Mouse (Mus musculus) myocyte (in vitro differentiated cells): ENCODE results near the gene Tnnt2. TPM values are rescaled to one million over a fixed set of nuclear protein-coding genes. Genes with fewer than 3 reads are reported as not detected.

ENCODE experiments used
- H3K27me3 ChIP-seq: one replicate; pipeline ENCODE4 v1.6.1; 2011; ENCODE audit not compliant: control insufficient read depth, insufficient read depth, insufficient read length
- H3K36me3 ChIP-seq: one replicate; pipeline ENCODE4 v1.6.1; 2011; ENCODE audit not compliant: control insufficient read depth, insufficient read depth
- H3K4me2 ChIP-seq: one replicate; pipeline ENCODE4 v1.6.1; 2011; ENCODE audit warnings: low read depth, control low read depth
- H3K4me3 ChIP-seq: one replicate; pipeline ENCODE4 v1.5.1; 2011; ENCODE audit warnings: mild to moderate bottlenecking, control low read depth, moderate library complexity
- H3K79me2 ChIP-seq: one replicate; pipeline ENCODE4 v1.6.1; 2011; ENCODE audit not compliant: control insufficient read depth, insufficient read depth
- H3ac ChIP-seq: one replicate; pipeline ENCODE4 v1.6.1; 2011; ENCODE audit not compliant: control insufficient read depth, insufficient read length
- CEBPB ChIP-seq: IDR thresholded peaks from 2 replicates; pipeline ENCODE4 v1.6.1; 2011; ENCODE audit warnings: mild to moderate bottlenecking, moderate library complexity; ENCODE audit not compliant: poor library complexity, insufficient read depth, severe bottlenecking
- E2F4 ChIP-seq: IDR thresholded peaks from one replicate; pipeline ENCODE4 v1.6.1; 2011; ENCODE audit warnings: mild to moderate bottlenecking, control low read depth, moderate library complexity; ENCODE audit not compliant: insufficient read depth
- MAX ChIP-seq: IDR thresholded peaks from one replicate; pipeline ENCODE4 v1.6.1; 2011; ENCODE audit warnings: low read depth, mild to moderate bottlenecking, control low read depth
- MYOD1 ChIP-seq, 3 experiments: IDR thresholded peaks; one replicate each; pipeline ENCODE4 v1.6.1; 2011; ENCODE audit warnings: control low read depth in 2 of 3, low read depth in 2 of 3, mild to moderate bottlenecking in 2 of 3, moderate library complexity in 1 of 3; ENCODE audit not compliant: insufficient read length in 2 of 3, control insufficient read depth in 1 of 3
- MYOG ChIP-seq, 3 experiments: IDR thresholded peaks; one replicate each; pipeline ENCODE4 v1.6.1; 2011; ENCODE audit warnings: control low read depth in 2 of 3, low read depth in 2 of 3, mild to moderate bottlenecking in 2 of 3; ENCODE audit not compliant: insufficient read length in 2 of 3, control insufficient read depth in 1 of 3, insufficient read depth in 1 of 3
- POLR2A ChIP-seq: IDR thresholded peaks from one replicate; pipeline ENCODE4 v1.6.1; 2011; ENCODE audit warnings: low read depth, mild to moderate bottlenecking, control low read depth, moderate library complexity; ENCODE audit not compliant: insufficient read length
- POLR2AphosphoS2 ChIP-seq: IDR thresholded peaks from one replicate; pipeline ENCODE4 v1.6.1; 2011; ENCODE audit warnings: low read depth, control low read depth; ENCODE audit not compliant: insufficient read length
- REST ChIP-seq: IDR thresholded peaks from one replicate; pipeline ENCODE4 v1.6.1; 2011; ENCODE audit warnings: mild to moderate bottlenecking, control low read depth, moderate library complexity; ENCODE audit not compliant: insufficient read depth, insufficient read length
- SRF ChIP-seq: IDR thresholded peaks from one replicate; pipeline ENCODE4 v1.6.1; 2011; ENCODE audit warnings: low read depth; ENCODE audit not compliant: control insufficient read depth, insufficient read length
- TCF12 ChIP-seq: IDR thresholded peaks from one replicate; pipeline ENCODE4 v1.6.1; 2011; ENCODE audit warnings: mild to moderate bottlenecking, control low read depth; ENCODE audit not compliant: poor library complexity, insufficient read depth, severe bottlenecking
- TCF3 ChIP-seq: IDR thresholded peaks from one replicate; pipeline ENCODE4 v1.6.1; 2011; ENCODE audit warnings: low read depth, control low read depth; ENCODE audit not compliant: insufficient read length
- USF1 ChIP-seq: IDR thresholded peaks from one replicate; pipeline ENCODE4 v1.6.1; 2011; ENCODE audit warnings: low read depth, mild to moderate bottlenecking, control low read depth, moderate library complexity
- polyA plus RNA-seq: library from polyadenylated mRNA; unstranded; fragments of >200 nt; fragmentation: generic; extraction: Trizol; gene quantifications from one replicate; pipeline ENCODE4 v1.2.1, GENCODE M21; 2012; ENCODE audit warnings: missing spikeins

Tnnt2 gene
- polyA plus RNA-seq, 1 experiment, result 2,000 TPM

GRCm38 (mm10) chr1:135858533-135858932 is 22.4 kb downstream of the Tnnt2 start:
- Histone ChIP-seq H3ac (no peak overlapping the region), H3K27me3 (no peaks in the 10 kb centered on the region), H3K36me3 (peaks cover 5% of the 10 kb centered on the region), H3K79me2 (no peaks in the 10 kb centered on the region), H3K4me2 (no peak overlapping the region), H3K4me3 (no peak overlapping the region)
- TF ChIP-seq POLR2A (peak; percentile 21), POLR2AphosphoS2 (peak; percentile 65), E2F4 (no peak), MAX (no peak)

- H3K27me3 ChIP-seq, result no peaks in the 10 kb centered on the region
- H3K4me2 ChIP-seq, result peak overlapping the region; percentile 62
- no peaks in the 10 kb centered on the region for H3K36me3 ChIP-seq
- no peak overlapping the region for H3ac ChIP-seq
- no peak overlapping the region for H3K4me3 ChIP-seq
- H3K79me2 ChIP-seq, result no peaks in the 10 kb centered on the region
- no peak for TF ChIP-seq CEBPB
- TF ChIP-seq REST, result no peak
- TF ChIP-seq MAX, result no peak
- peak; percentile 20 for TF ChIP-seq POLR2A
- no peak for TF ChIP-seq USF1
- TF ChIP-seq TCF3, result no peak
- TF ChIP-seq POLR2AphosphoS2, result peak; percentile 71
- no peak for TF ChIP-seq TCF12
- TF ChIP-seq MYOD1 (IDR thresholded peaks at IDR 0.05; ENCODE audit: control insufficient read depth in 1 of 3, insufficient read length in 2 of 3, low read depth in 2 of 3), result no peak
- TF ChIP-seq E2F4, result no peak
- no peak for TF ChIP-seq MYOG (IDR thresholded peaks at IDR 0.05; ENCODE audit: control insufficient read depth in 1 of 3, insufficient read depth in 1 of 3, insufficient read length in 2 of 3, low read depth in 2 of 3)
- no peak for TF ChIP-seq SRF
These were observed 24.9 kb downstream of the Tnnt2 start for GRCm38 (mm10) chr1:135861091-135861490.

- no peaks in the 10 kb centered on the region for H3K79me2 ChIP-seq
- no peaks in the 10 kb centered on the region for H3K36me3 ChIP-seq
- H3K27me3 ChIP-seq, result no peaks in the 10 kb centered on the region
- no peak overlapping the region for H3ac ChIP-seq
- peak overlapping the region; percentile 62 for H3K4me2 ChIP-seq
- TF ChIP-seq TCF3 (no peak), POLR2A (peak; percentile 16), CEBPB (no peak), MYOG (IDR thresholded peaks at IDR 0.05; ENCODE audit: control insufficient read depth in 1 of 3, insufficient read depth in 1 of 3, insufficient read length in 2 of 3, low read depth in 2 of 3) (peak in 1 of 3 experiments; percentile 58), POLR2AphosphoS2 (peak; percentile 76), SRF (no peak), E2F4 (no peak), REST (no peak), MYOD1 (IDR thresholded peaks at IDR 0.05; ENCODE audit: control insufficient read depth in 1 of 3, insufficient read length in 2 of 3, low read depth in 2 of 3) (peak in 2 of 3 experiments; percentile 44 to 68), MAX (peak; percentile 74)
- H3K4me3 ChIP-seq, result no peak overlapping the region
These were observed 25.9 kb downstream of the Tnnt2 start for GRCm38 (mm10) chr1:135861980-135862552.

GRCm38 (mm10) chr1:135862561-135862960 is 26.4 kb downstream of the Tnnt2 start:
- Histone ChIP-seq H3K4me3 (no peak overlapping the region), H3K79me2 (no peaks in the 10 kb centered on the region), H3K27me3 (no peaks in the 10 kb centered on the region), H3K4me2 (peak overlapping the region; percentile 62), H3ac (no peak overlapping the region), H3K36me3 (no peaks in the 10 kb centered on the region)
- TF ChIP-seq POLR2A (peak; percentile 37), CEBPB (no peak)

- H3ac ChIP-seq, result no peak overlapping the region
- H3K4me2 ChIP-seq, result peak overlapping the region; percentile 44
- H3K36me3 ChIP-seq, result no peaks in the 10 kb centered on the region
- no peaks in the 10 kb centered on the region for H3K79me2 ChIP-seq
- no peaks in the 10 kb centered on the region for H3K27me3 ChIP-seq
- TF ChIP-seq MYOD1 (IDR thresholded peaks at IDR 0.05; ENCODE audit: control insufficient read depth in 1 of 3, insufficient read length in 2 of 3, low read depth in 2 of 3), result no peak
- no peak for TF ChIP-seq POLR2AphosphoS2
- no peak for TF ChIP-seq USF1
- H3K4me3 ChIP-seq, result no peak overlapping the region
These were observed 27.7 kb downstream of the Tnnt2 start for GRCm38 (mm10) chr1:135863786-135864335.
